Mouse (Mus musculus): ENCODE data around the gene Mthfs. TPM values are rescaled to one million over a fixed set of nuclear protein-coding genes. Genes with fewer than 3 reads are reported as not detected.

Mthfs gene
- polyA plus RNA-seq, 1 experiment from 2014 or later = 15.2 TPM

- Histone ChIP-seq H3K9me3 (ENCODE audit: control insufficient read depth, low read length) (no peaks in the 10 kb centered on the region), H3K4me3 (ENCODE audit: low read depth, low read length) (no peak overlapping the region), H3K4me2 (ENCODE audit: low read depth) (no peak overlapping the region), H3K27ac (ENCODE audit: low read depth, low read length) (no peak overlapping the region), H3K4me1 (ENCODE audit: control insufficient read depth, insufficient read depth, low read length) (no peaks in the 10 kb centered on the region), H3K9ac (ENCODE audit: low read length) (no peak overlapping the region), H3K36me3 (ENCODE audit: control insufficient read depth, insufficient read depth, low read length) (no peaks in the 10 kb centered on the region), H3K27me3 (ENCODE audit: control insufficient read depth, insufficient read depth, low read length) (no peaks in the 10 kb centered on the region)
- DNase-seq (ENCODE audit: low spot score) = no peak
- WGBS = 68% methylated on average over 5 of the region's 5 CpGs
- no peak for ATAC-seq (ENCODE audit: insufficient read depth, low FRiP score, low TSS enrichment)
These were observed 57.1 kb downstream of the Mthfs start for GRCm38 (mm10) chr9:89267572-89267971.

GRCm38 (mm10) chr9:89270376-89270775, 59.9 kb downstream of the Mthfs start:
- DNase-seq (ENCODE audit: low spot score) (no peak), ATAC-seq (ENCODE audit: insufficient read depth, low FRiP score, low TSS enrichment) (no peak)
- Histone ChIP-seq H3K9me3 (ENCODE audit: control insufficient read depth, low read length) (no peaks in the 10 kb centered on the region), H3K36me3 (ENCODE audit: control insufficient read depth, insufficient read depth, low read length) (no peaks in the 10 kb centered on the region), H3K4me2 (ENCODE audit: low read depth) (no peak overlapping the region), H3K9ac (ENCODE audit: low read length) (no peak overlapping the region), H3K27me3 (ENCODE audit: control insufficient read depth, insufficient read depth, low read length) (no peaks in the 10 kb centered on the region), H3K27ac (ENCODE audit: low read depth, low read length) (no peak overlapping the region), H3K4me3 (ENCODE audit: low read depth, low read length) (no peak overlapping the region), H3K4me1 (ENCODE audit: control insufficient read depth, insufficient read depth, low read length) (no peaks in the 10 kb centered on the region)
- WGBS = 70% methylated on average over 2 of the region's 2 CpGs

- H3K36me3 ChIP-seq (ENCODE audit: control insufficient read depth, insufficient read depth, low read length) = no peaks in the 10 kb centered on the region
- ATAC-seq (ENCODE audit: insufficient read depth, low FRiP score, low TSS enrichment) = no peak
- WGBS = 80% methylated on average over 7 of the region's 7 CpGs
These were observed 63.3 kb downstream of the Mthfs start for GRCm38 (mm10) chr9:89273766-89274165.

GRCm38 (mm10) chr9:89278207-89278606, 67.7 kb downstream of the Mthfs start:
- H3K4me2 ChIP-seq (ENCODE audit: low read depth) = no peak overlapping the region
- H3K9ac ChIP-seq (ENCODE audit: low read length) = no peak overlapping the region
- 92% methylated on average over 8 of the region's 8 CpGs for WGBS
- ATAC-seq (ENCODE audit: insufficient read depth, low FRiP score, low TSS enrichment) (no peak), DNase-seq (ENCODE audit: low spot score) (no peak)
- no peaks in the 10 kb centered on the region for H3K36me3 ChIP-seq (ENCODE audit: control insufficient read depth, insufficient read depth, low read length)
- H3K4me3 ChIP-seq (ENCODE audit: low read depth, low read length) = no peak overlapping the region
- H3K4me1 ChIP-seq (ENCODE audit: control insufficient read depth, insufficient read depth, low read length) = no peaks in the 10 kb centered on the region
- no peaks in the 10 kb centered on the region for H3K9me3 ChIP-seq (ENCODE audit: control insufficient read depth, low read length)
- no peak overlapping the region for H3K27ac ChIP-seq (ENCODE audit: low read depth, low read length)
- no peaks in the 10 kb centered on the region for H3K27me3 ChIP-seq (ENCODE audit: control insufficient read depth, insufficient read depth, low read length)

More at GRCm38 (mm10) chr9:89273766-89274165, 63.3 kb downstream of the Mthfs start:
- no peak overlapping the region for H3K9ac ChIP-seq (ENCODE audit: low read length)
- H3K27ac ChIP-seq (ENCODE audit: low read depth, low read length) = no peak overlapping the region
- H3K9me3 ChIP-seq (ENCODE audit: control insufficient read depth, low read length) = no peaks in the 10 kb centered on the region
- H3K4me3 ChIP-seq (ENCODE audit: low read depth, low read length) = no peak overlapping the region
- H3K4me1 ChIP-seq (ENCODE audit: control insufficient read depth, insufficient read depth, low read length) = no peaks in the 10 kb centered on the region
- no peak for DNase-seq (ENCODE audit: low spot score)
- H3K4me2 ChIP-seq (ENCODE audit: low read depth) = no peak overlapping the region
- H3K27me3 ChIP-seq (ENCODE audit: control insufficient read depth, insufficient read depth, low read length) = no peaks in the 10 kb centered on the region

- 93% methylated on average over 2 of the region's 2 CpGs for WGBS
These were observed 72.0 kb downstream of the Mthfs start for GRCm38 (mm10) chr9:89282374-89283068.

GRCm38 (mm10) chr9:89288037-89288436, 77.6 kb downstream of the Mthfs start:
- H3K4me2 ChIP-seq (ENCODE audit: low read depth) = no peak overlapping the region
- no peak overlapping the region for H3K27ac ChIP-seq (ENCODE audit: low read depth, low read length)
- no peaks in the 10 kb centered on the region for H3K27me3 ChIP-seq (ENCODE audit: control insufficient read depth, insufficient read depth, low read length)
- no peaks in the 10 kb centered on the region for H3K36me3 ChIP-seq (ENCODE audit: control insufficient read depth, insufficient read depth, low read length)
- H3K9me3 ChIP-seq (ENCODE audit: control insufficient read depth, low read length) = no peaks in the 10 kb centered on the region
- H3K4me1 ChIP-seq (ENCODE audit: control insufficient read depth, insufficient read depth, low read length) = no peaks in the 10 kb centered on the region
- no peak for ATAC-seq (ENCODE audit: insufficient read depth, low FRiP score, low TSS enrichment)
- 78% methylated on average over 2 of the region's 2 CpGs for WGBS
- DNase-seq (ENCODE audit: low spot score) = no peak
- H3K4me3 ChIP-seq (ENCODE audit: low read depth, low read length) = no peak overlapping the region
- no peak overlapping the region for H3K9ac ChIP-seq (ENCODE audit: low read length)

More at GRCm38 (mm10) chr9:89282374-89283068, 72.0 kb downstream of the Mthfs start:
- no peak for DNase-seq (ENCODE audit: low spot score)
- H3K4me3 ChIP-seq (ENCODE audit: low read depth, low read length) = no peak overlapping the region
- no peaks in the 10 kb centered on the region for H3K27me3 ChIP-seq (ENCODE audit: control insufficient read depth, insufficient read depth, low read length)
- no peak overlapping the region for H3K4me2 ChIP-seq (ENCODE audit: low read depth)
- H3K27ac ChIP-seq (ENCODE audit: low read depth, low read length) = no peak overlapping the region
- ATAC-seq (ENCODE audit: insufficient read depth, low FRiP score, low TSS enrichment) = no peak
- no peaks in the 10 kb centered on the region for H3K4me1 ChIP-seq (ENCODE audit: control insufficient read depth, insufficient read depth, low read length)
- no peaks in the 10 kb centered on the region for H3K9me3 ChIP-seq (ENCODE audit: control insufficient read depth, low read length)
- H3K36me3 ChIP-seq (ENCODE audit: control insufficient read depth, insufficient read depth, low read length) = no peaks in the 10 kb centered on the region
- H3K9ac ChIP-seq (ENCODE audit: low read length) = no peak overlapping the region

- no peaks in the 10 kb centered on the region for H3K27me3 ChIP-seq (ENCODE audit: control insufficient read depth, insufficient read depth, low read length)
- H3K9ac ChIP-seq (ENCODE audit: low read length) = no peak overlapping the region
- DNase-seq (ENCODE audit: low spot score) (no peak), ATAC-seq (ENCODE audit: insufficient read depth, low FRiP score, low TSS enrichment) (no peak)
- no peak overlapping the region for H3K4me2 ChIP-seq (ENCODE audit: low read depth)
- no peak overlapping the region for H3K27ac ChIP-seq (ENCODE audit: low read depth, low read length)
- no peaks in the 10 kb centered on the region for H3K9me3 ChIP-seq (ENCODE audit: control insufficient read depth, low read length)
- WGBS = 92% methylated on average over 3 of the region's 3 CpGs
- H3K4me3 ChIP-seq (ENCODE audit: low read depth, low read length) = no peak overlapping the region
- no peaks in the 10 kb centered on the region for H3K36me3 ChIP-seq (ENCODE audit: control insufficient read depth, insufficient read depth, low read length)
- H3K4me1 ChIP-seq (ENCODE audit: control insufficient read depth, insufficient read depth, low read length) = no peaks in the 10 kb centered on the region
These were observed 82.9 kb downstream of the Mthfs start for GRCm38 (mm10) chr9:89293364-89293763.

- no peaks in the 10 kb centered on the region for H3K4me1 ChIP-seq (ENCODE audit: control insufficient read depth, insufficient read depth, low read length)
- 68% methylated on average over 3 of the region's 3 CpGs for WGBS
These were observed 83.6 kb downstream of the Mthfs start for GRCm38 (mm10) chr9:89294121-89294520.

GRCm38 (mm10) chr9:89305637-89306036, 95.2 kb downstream of the Mthfs start:
- Histone ChIP-seq H3K9ac (ENCODE audit: low read length) (no peak overlapping the region), H3K36me3 (ENCODE audit: control insufficient read depth, insufficient read depth, low read length) (no peaks in the 10 kb centered on the region), H3K4me1 (ENCODE audit: control insufficient read depth, insufficient read depth, low read length) (no peaks in the 10 kb centered on the region), H3K4me3 (ENCODE audit: low read depth, low read length) (no peak overlapping the region), H3K27me3 (ENCODE audit: control insufficient read depth, insufficient read depth, low read length) (no peaks in the 10 kb centered on the region), H3K4me2 (ENCODE audit: low read depth) (no peak overlapping the region), H3K9me3 (ENCODE audit: control insufficient read depth, low read length) (no peaks in the 10 kb centered on the region), H3K27ac (ENCODE audit: low read depth, low read length) (no peak overlapping the region)
- ATAC-seq (ENCODE audit: insufficient read depth, low FRiP score, low TSS enrichment) (no peak), DNase-seq (ENCODE audit: low spot score) (no peak)
- WGBS = 78% methylated on average over 2 of the region's 2 CpGs

More at GRCm38 (mm10) chr9:89294121-89294520, 83.6 kb downstream of the Mthfs start:
- H3K27me3 ChIP-seq (ENCODE audit: control insufficient read depth, insufficient read depth, low read length) = no peaks in the 10 kb centered on the region
- no peak overlapping the region for H3K4me2 ChIP-seq (ENCODE audit: low read depth)
- no peaks in the 10 kb centered on the region for H3K36me3 ChIP-seq (ENCODE audit: control insufficient read depth, insufficient read depth, low read length)
- H3K9me3 ChIP-seq (ENCODE audit: control insufficient read depth, low read length) = no peaks in the 10 kb centered on the region
- DNase-seq (ENCODE audit: low spot score) (no peak), ATAC-seq (ENCODE audit: insufficient read depth, low FRiP score, low TSS enrichment) (no peak)
- H3K4me3 ChIP-seq (ENCODE audit: low read depth, low read length) = no peak overlapping the region
- H3K27ac ChIP-seq (ENCODE audit: low read depth, low read length) = no peak overlapping the region
- no peak overlapping the region for H3K9ac ChIP-seq (ENCODE audit: low read length)

Measured in neural tube, embryonic 11.5 days (tissue).